Mouse (Mus musculus): Measurements from ENCODE around the gene Ppp1r36.
"Not testable (repeated sequence)": the region's sequence is repeated elsewhere in the genome, so short reads cannot be mapped to it uniquely, and the experiment has no call there.

Ppp1r36 gene

DNA sequence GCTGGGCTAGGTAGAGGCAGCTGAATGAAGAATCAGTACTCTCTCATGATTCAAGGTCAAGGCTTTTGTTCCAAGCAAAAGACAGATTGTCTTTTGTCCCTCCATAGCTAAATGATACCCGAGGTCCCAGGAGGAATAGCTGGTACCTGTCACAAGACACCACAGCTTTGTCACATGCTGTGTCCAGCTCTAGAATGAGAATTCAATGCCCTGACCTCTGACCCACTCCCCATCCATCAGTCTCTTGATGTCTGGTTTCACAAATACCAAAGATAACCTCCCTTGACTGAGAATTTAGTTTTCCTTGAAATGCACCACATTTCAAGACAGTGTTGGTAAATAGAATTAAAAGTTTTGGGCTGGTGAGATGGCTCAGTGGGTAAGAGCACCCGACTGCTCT lies 34.9 kb downstream of the Ppp1r36 start:
- no peak for DNase-seq

DNA sequence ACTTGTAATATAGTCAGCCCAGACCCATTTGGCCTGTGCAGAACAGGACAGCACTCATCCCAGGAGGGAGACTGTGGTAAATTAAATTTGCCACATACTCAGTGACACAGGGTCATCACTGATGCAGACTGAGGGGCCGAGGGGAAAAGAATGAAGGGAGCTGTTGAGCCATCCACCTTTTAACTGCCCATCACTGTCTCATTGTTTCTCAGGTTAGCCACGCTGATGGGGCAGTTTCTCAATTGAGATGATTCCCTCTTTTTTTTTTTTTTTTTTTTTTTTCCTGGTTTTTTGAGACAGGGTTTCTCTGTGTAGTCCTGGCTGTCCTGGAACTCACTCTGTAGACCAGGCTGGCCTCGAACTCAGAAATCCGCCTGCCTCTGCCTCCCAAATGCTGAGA lies 41.1 kb downstream of the Ppp1r36 start:
- DNase-seq, result not testable (repeated sequence)

- DNase-seq, result no peak
Measured at GRCm38 (mm10) chr12:76459032-76459431, 41.7 kb downstream of the Ppp1r36 start.

DNA sequence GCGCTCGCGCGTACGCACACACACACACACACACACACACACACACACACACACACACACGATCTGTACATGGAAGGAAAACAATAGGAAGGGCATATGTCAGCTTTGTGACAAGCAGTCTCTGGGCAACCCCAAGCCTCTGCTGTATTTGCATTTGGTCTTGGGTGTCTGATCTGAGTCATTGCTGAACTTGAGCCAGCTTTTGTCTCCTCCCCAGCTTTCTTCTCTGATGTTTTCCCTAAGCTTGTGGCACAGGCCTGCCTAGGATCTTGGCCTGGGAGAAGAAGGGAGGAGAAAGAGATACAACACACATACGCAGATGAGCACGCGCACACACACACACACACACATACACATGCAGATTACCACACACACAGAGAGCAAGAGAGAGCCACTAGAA lies 46.1 kb downstream of the Ppp1r36 start:
- no peak for DNase-seq

GRCm38 (mm10) chr12:76464651-76465252 lies 47.4 kb downstream of the Ppp1r36 start:
- DNase-seq, result no peak

- no peak for DNase-seq
Measured at GRCm38 (mm10) chr12:76466651-76467050, 49.3 kb downstream of the Ppp1r36 start.

- DNase-seq, result no peak
Measured at GRCm38 (mm10) chr12:76467256-76467655, 49.9 kb downstream of the Ppp1r36 start.

GRCm38 (mm10) chr12:76472046-76472445 lies 54.7 kb downstream of the Ppp1r36 start:
- peak; percentile 63 for DNase-seq

- no peak for DNase-seq
Measured at GRCm38 (mm10) chr12:76473562-76474245, 56.4 kb downstream of the Ppp1r36 start.

DNA sequence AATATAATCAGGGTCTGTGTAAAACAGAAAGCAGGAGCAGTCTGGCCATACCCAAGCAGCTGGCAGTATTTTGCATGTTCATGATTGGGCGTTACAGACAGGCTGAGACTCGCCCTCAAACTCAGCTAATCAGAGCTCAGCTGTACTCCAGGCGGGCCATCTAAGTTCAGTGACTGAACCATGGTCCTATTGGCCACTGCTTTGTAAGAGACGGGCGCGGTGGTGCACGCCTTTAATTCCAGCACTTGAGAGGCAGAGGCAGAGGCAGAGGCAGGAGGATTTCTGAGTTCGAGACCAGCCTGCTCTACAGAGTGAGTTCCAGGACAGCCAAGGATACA lies 56.9 kb downstream of the Ppp1r36 start:
- DNase-seq, result no peak

DNA sequence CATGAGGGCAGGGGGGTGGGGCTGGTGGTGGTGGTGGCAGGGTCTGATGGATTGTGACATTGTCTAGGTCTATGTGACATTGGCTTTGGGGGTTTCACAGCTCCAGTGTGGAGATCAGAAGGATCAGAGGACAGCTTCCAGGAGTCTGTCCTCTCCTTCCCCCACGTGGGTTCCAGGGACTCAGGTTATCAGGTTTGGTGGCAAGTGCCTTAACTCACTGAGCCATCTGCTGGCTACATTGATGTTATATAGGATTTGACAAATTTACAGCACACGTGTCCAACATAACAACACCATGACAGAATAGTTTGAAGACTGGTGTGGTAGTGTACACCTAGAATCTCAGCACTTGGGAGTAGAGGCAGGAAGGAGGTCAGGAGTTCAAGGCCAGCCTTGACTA lies 57.5 kb downstream of the Ppp1r36 start:
- no peak for DNase-seq

DNA sequence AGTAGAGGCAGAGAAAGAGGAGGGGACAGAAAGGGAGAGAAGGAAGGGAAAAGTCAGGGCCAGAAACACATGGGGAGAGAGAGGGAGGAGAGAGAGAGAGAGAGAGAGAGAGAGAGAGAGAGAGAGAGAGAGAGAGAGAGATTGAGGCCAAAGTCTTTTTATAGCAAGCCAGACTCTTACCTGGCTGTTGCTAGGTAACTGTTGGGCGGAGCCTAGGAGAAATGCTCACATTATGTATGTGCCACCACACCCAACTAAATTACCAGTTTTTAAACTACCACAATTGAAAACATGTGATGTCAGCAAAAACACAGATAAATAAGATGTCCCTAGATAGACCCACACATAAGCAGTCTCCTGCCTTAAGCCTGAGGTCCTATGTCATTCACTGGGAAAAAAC lies 58.8 kb downstream of the Ppp1r36 start:
- DNase-seq, result no peak

- DNase-seq, result no peak
Measured at GRCm38 (mm10) chr12:76478309-76479023, 61.1 kb downstream of the Ppp1r36 start.

GRCm38 (mm10) chr12:76479174-76479573 lies 61.8 kb downstream of the Ppp1r36 start:
- no peak for DNase-seq

DNA sequence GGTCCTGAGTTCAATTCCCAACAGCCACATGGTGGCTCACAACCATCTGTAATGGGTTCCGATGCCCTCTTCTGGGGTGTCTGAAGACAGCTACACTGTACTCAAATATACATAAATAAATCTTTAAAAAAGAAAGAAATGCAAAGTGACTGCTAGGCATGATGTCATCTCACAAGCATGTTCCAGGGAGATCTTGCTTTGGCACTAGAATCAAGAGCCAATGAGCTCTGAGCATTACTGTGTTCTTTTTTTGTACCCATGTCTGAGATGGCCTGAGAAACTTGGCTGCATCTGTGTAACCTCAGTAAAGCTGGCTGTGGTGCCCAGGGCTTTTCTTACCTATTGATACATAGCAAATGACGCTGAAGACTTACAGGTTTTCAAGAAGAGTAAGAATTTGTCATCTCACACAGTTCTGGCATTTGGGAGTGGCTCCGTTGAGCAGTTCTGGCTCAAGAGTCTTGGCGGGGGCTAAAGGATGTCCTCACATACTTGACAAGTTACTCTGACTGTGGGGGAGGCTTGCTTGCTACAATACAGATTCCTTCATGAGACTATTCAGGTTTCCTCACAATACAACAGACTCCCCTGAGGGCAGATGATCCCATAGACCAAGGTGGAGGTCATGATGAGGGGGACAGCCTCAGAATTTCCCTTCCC lies 62.6 kb downstream of the Ppp1r36 start:
- no peak for DNase-seq

DNA sequence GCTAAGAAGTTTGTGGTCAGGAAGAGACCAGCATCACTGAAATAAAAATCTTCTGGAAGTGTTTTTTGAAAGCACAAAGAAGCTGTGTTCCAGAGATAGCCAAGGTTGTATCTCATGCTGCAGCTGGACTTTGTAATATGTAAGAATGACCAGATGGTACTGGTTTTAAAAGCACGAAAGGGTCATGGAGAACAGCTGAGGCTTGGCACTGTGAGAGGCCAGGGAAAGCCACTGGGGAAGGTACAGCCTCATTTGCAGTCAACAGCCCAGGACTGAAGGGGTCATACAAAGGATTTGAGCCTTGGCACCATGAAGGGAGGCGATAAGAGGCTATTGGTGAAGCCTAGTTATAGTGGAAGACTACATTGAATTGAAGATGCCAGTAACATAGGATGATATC lies 65.1 kb downstream of the Ppp1r36 start:
- no peak for DNase-seq

DNA sequence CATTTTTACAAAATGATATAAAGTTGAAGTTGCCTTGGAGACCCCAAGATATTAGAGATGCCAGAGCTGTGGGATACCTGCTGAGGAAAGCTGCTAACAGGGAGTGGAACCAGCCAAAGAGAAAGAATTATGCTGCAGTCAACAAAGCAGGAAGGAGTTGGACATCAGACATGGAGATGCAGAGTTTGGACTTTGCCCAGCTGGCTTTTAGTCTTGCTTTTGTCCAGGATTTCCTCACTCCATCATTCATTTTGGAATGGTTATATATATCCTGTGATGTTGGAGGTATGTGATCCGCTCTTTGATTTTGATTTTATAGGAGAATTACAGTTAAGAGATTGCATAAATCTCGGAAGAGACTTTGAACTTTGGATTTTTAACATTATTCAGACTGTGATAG lies 65.6 kb downstream of the Ppp1r36 start:
- no peak for DNase-seq

DNA sequence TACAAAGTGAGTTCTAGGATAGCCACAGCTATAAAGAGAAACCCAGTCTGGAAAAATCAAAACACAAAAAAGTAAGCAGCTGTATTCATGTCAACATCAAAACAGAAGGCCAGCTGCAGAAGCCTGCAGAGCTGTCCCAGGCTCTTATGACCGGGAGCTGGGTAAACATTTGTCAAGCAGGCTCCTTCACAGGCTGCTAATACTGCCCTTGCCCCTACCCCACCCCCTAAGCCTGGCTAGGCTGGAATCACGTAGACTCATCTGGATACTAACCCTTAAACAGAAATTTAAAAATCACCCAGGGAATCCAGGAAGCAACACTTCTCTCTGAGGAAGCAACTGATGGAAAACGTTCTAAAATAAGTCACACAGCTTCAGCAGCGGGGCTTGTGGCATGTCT lies 67.5 kb downstream of the Ppp1r36 start:
- no peak for DNase-seq

DNA sequence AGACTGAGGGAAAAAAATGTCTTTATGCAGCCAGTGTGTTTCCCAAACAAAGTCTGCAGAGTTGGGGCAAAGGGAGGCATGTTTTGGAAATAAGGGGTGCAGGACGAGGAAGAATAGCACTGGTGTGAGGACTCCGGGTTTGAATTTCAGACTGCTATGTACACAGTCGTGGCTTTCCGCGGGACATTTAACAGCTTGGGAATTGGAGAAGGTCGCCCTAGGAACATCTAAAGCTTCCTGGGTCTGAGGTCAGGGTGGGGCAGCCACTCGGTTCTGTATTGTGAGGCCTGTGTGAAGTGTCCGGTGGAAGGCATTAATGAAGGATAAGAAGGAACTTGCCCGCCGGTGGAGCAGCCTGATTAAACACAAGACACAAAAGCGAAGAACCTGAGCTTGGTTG lies 68.0 kb downstream of the Ppp1r36 start:
- DNase-seq, result no peak

- no peak for DNase-seq
Measured at GRCm38 (mm10) chr12:76486943-76487342, 69.6 kb downstream of the Ppp1r36 start.

Data from thymus, postnatal 14 days (tissue).